Mouse (Mus musculus) hindbrain, embryonic 15.5 days (tissue): ENCODE results near the gene Brd3. TPM values are rescaled to one million over a fixed set of nuclear protein-coding genes. Genes with fewer than 3 reads are reported as not detected.

Source experiments
- ATAC-seq: fragments of 200-750 bp; cut with Nextera tagmentation; 2 replicates; pipeline ENCODE4 v1.8.0; 2017; ENCODE audit warnings: low read depth, moderate number of reproducible peaks, moderate TSS enrichment; ENCODE audit not compliant: low FRiP score
- H3K27ac ChIP-seq: fragments of 300-500 bp; sonication (generic); replicated peaks from 2 replicates; pipeline ENCODE4 v1.5.1; 2015; ENCODE audit warnings: mild to moderate bottlenecking, inconsistent platforms
- H3K27me3 ChIP-seq: fragments of 300-500 bp; sonication (generic); 2 replicates; pipeline ENCODE4 v1.6.1; 2015; ENCODE audit warnings: control low read depth, inconsistent platforms
- H3K36me3 ChIP-seq: fragments of 300-500 bp; sonication (generic); 2 replicates; pipeline ENCODE4 v1.6.1; 2015; ENCODE audit warnings: control low read depth, inconsistent platforms
- H3K4me1 ChIP-seq: fragments of 300-500 bp; sonication (generic); replicated peaks from 2 replicates; pipeline ENCODE4 v1.6.1; 2015; ENCODE audit warnings: control low read depth, inconsistent platforms
- H3K4me2 ChIP-seq: fragments of 300-500 bp; sonication (generic); 2 replicates; pipeline ENCODE4 v1.6.1; 2015; ENCODE audit warnings: moderate library complexity, mild to moderate bottlenecking, inconsistent platforms
- H3K4me3 ChIP-seq: fragments of 300-500 bp; sonication (generic); 2 replicates; pipeline ENCODE4 v1.5.1; 2015; ENCODE audit warnings: mild to moderate bottlenecking, inconsistent platforms
- H3K9ac ChIP-seq: fragments of 300-500 bp; sonication (generic); 2 replicates; pipeline ENCODE4 v1.6.1; 2015; ENCODE audit warnings: inconsistent platforms
- H3K9me3 ChIP-seq: fragments of 300-500 bp; sonication (generic); 2 replicates; pipeline ENCODE4 v1.6.1; 2016; ENCODE audit warnings: control low read depth, inconsistent platforms
- WGBS: fragments of 180-500 bp; shearing (Covaris S2); methylation state at CpG from one replicate; pipeline ENCODE4 v1.1.7; 2015; 5-methylcytosine and 5-hydroxymethylcytosine counted together
- polyA plus RNA-seq: library from polyadenylated mRNA; unstranded; fragments of >200 nt; fragmentation: Nextera tagmentation; extraction: Ambion mirVana; gene quantifications from 2 replicates; pipeline ENCODE4 v1.2.1, GENCODE M21; 2015

Gene Brd3
- polyA plus RNA-seq, 1 experiment from 2014 or later: 132 TPM

GRCm38 (mm10) chr2:27476303-27477192 lies 30.9 kb downstream of the Brd3 start:
- no peak for ATAC-seq
- Histone ChIP-seq H3K9ac (peak overlapping the region; percentile 58), H3K4me2 (peak overlapping the region; percentile 99), H3K4me1 (peaks cover 40% of the 10 kb centered on the region), H3K36me3 (no peaks in the 10 kb centered on the region), H3K4me3 (peak overlapping the region; percentile 83), H3K9me3 (no peaks in the 10 kb centered on the region), H3K27ac (peak overlapping the region; percentile 93), H3K27me3 (no peaks in the 10 kb centered on the region)
- 25% methylated on average over 11 of the region's 11 CpGs for WGBS

DNA sequence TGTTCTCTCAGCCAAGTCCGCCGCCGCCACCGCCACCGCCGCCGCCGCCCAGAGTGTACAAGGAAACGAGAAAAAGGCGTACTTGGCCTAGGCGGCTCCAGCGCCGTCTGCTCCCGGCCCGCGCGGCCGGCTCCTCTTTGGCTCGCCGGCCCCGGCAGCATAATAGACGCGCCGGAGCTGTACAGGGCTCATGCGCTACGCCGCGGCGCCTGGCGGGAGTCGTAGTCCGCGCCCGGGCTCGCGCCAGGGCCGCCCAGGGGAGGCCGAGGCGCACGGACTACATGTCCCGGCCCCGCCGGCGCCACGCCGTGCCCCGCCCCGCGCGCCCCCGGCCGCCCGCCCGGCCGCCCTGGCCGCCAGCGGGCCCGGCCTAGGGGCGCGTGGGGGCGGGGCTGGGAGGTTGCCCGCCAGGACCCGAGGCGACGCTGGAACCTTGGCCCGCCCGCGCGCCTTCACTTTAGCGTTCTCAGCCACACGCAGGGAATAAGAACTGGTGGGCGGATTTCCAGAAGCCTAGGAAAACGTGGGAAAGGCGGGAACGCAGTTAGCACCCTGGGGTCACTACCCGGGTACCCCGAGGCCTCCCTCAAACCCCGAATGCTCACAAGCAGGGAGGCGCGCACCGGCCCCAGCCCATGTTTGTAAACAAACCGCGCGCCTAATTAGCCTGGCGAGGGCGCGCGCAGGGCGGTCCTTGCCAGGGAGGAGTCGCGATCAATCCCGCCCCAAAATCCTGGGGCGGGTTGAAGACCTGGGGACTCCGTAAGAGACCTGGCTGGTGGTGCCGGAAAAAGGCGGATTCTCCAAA lies 31.8 kb downstream of the Brd3 start:
- no peaks in the 10 kb centered on the region for H3K27me3 ChIP-seq
- H3K9ac ChIP-seq: peak overlapping the region; percentile 82
- peak; percentile 99 for ATAC-seq
- peak overlapping the region; percentile 93 for H3K27ac ChIP-seq
- H3K4me1 ChIP-seq: peaks cover 48% of the 10 kb centered on the region
- H3K4me2 ChIP-seq: peak overlapping the region; percentile 99
- peak overlapping the region; percentile 83 for H3K4me3 ChIP-seq
- WGBS: under 1% methylated on average over 87 of the region's 96 CpGs
- H3K36me3 ChIP-seq: no peaks in the 10 kb centered on the region
- no peaks in the 10 kb centered on the region for H3K9me3 ChIP-seq

DNA sequence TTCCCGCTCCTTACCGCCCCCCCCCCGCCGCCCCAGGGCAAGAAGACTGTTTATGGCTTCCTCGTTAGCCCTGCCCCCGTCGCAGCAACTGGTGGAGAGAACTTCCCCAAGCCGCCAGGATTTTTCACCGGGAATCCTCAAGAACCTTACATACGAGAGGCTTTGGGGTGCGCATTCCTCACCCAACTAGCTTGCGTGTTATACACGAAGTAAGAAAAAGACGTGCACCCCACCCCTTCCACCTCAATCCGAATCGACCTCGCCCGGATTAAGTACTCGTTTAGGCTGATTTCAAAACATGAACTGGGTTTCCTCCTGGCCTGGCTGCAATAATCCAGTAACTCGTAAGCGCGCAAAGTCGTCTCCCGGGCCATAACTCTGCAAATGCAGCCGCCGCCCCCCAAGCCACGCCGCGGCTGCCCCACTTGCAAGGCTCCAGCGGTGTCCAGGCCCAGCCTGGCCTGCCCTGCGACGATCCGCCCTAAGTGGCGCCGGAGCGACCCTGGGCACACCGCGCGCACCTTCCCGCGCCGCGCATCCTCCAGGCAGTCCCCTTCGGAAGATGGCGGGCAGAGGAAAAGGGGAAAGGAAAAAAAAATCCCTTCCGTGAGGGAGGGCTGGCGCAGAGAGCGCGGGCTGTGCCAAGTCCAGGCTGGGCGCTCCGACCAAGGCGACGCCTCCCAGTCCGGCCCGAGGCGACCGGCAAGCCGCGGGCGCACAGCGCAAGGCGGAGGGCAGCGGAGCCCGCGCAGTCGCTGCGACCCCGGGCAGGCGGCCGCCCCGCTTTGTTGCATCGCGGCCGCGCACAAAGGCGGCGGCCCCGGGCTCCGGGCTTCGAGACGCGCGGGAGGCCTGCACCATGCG lies 32.6 kb downstream of the Brd3 start:
- under 1% methylated on average over 75 of the region's 84 CpGs for WGBS
- Histone ChIP-seq H3K4me3 (peak overlapping the region; percentile 83), H3K9me3 (no peaks in the 10 kb centered on the region), H3K27me3 (no peaks in the 10 kb centered on the region), H3K27ac (peak overlapping the region; percentile 93), H3K36me3 (no peaks in the 10 kb centered on the region), H3K9ac (peak overlapping the region; percentile 82), H3K4me2 (peak overlapping the region; percentile 99), H3K4me1 (peaks cover 57% of the 10 kb centered on the region)
- ATAC-seq: peak; percentile 51

DNA sequence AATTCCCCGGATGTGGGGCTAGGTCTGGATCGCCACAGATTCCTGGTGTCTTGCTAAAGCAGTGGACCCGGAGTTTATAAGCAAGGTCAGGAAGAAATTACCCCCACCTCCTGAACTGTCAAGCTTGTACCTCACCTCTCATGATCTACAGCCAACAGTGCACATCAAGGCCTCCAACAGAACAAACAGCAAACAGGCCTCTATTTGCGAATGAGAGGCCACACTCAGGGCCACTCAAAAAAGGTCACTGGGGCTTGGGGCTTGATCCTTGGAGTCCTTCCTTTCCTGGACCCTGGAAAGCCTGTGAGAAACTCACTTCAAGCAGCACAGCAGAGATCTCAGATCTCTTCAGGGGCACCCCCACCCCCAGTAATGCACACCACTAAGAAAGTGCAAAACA lies 33.6 kb downstream of the Brd3 start:
- no peaks in the 10 kb centered on the region for H3K36me3 ChIP-seq
- no peak for ATAC-seq
- peaks cover 66% of the 10 kb centered on the region for H3K4me1 ChIP-seq
- whole genome bisulfite sequencing: 31% methylated on average over 4 of the region's 4 CpGs
- peak overlapping the region; percentile 82 for H3K9ac ChIP-seq
- no peaks in the 10 kb centered on the region for H3K9me3 ChIP-seq
- peak overlapping the region; percentile 99 for H3K4me2 ChIP-seq
- no peaks in the 10 kb centered on the region for H3K27me3 ChIP-seq
- peak overlapping the region; percentile 83 for H3K4me3 ChIP-seq
- no peak overlapping the region for H3K27ac ChIP-seq

DNA sequence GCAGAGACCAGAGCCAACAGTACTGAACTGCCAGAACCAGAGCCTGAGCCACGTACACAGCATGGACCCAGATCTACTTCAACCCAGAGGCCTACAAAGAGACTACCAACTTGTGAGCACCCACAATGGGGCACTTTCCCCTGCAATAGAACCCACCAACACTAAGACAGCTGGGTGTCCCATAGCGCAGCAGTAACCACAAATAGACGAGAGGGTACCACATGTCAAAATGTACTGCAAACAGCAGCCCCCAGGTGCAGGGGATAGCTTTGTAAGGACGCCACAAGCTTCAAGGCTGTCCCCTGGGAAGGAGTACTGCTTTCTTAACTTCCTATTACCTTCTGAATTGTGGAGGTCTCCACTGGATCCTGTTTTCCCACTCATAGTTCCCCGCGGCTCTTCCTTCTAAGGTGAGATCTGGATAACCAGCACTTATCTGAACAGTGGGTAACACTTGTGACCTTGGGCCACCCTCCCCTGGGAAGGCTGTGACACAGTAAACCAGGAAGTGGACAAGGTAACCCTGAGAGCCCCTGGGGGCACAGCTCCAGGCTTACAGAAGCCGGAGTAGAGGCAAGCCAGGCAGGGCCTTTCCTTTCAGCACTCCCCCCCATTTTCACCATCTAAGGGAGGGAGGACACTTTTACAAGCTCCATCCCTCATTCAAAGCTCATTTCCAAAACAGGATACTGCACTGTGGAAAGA lies 34.2 kb downstream of the Brd3 start:
- H3K27ac ChIP-seq: no peak overlapping the region
- H3K9me3 ChIP-seq: no peaks in the 10 kb centered on the region
- H3K36me3 ChIP-seq: no peaks in the 10 kb centered on the region
- 70% methylated on average over 7 of the region's 7 CpGs for WGBS
- peak overlapping the region; percentile 83 for H3K4me3 ChIP-seq
- peak overlapping the region; percentile 99 for H3K4me2 ChIP-seq
- H3K4me1 ChIP-seq: peaks cover 67% of the 10 kb centered on the region
- peak overlapping the region; percentile 82; the same call in 1 of the 2 replicates for H3K9ac ChIP-seq
- no peak for ATAC-seq
- H3K27me3 ChIP-seq: no peaks in the 10 kb centered on the region

DNA sequence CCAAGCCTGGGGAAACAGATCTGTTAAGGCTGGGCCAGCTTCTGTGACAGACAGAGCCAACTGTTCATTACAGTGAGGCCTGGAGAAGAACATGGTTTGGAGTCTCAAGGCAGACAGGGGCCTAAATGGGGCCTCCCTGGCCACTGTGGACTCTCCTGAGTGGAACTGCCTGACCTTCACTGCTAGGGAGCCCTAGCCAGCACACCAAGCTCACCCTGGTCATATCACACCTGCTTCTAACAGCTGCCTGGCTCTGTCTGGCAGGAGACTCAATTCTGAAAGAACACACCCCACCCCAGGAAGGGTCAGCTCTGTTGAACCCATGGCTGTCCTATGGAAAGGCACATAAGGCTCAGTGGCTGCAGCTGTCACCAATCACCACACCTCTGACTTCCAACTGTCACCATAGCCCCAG lies 36.3 kb downstream of the Brd3 start:
- Histone ChIP-seq H3K9ac (no peak overlapping the region), H3K36me3 (no peaks in the 10 kb centered on the region), H3K9me3 (no peaks in the 10 kb centered on the region), H3K27ac (no peak overlapping the region), H3K27me3 (no peaks in the 10 kb centered on the region), H3K4me2 (no peak overlapping the region), H3K4me1 (peaks cover 63% of the 10 kb centered on the region), H3K4me3 (no peak overlapping the region)
- ATAC-seq: no peak

DNA sequence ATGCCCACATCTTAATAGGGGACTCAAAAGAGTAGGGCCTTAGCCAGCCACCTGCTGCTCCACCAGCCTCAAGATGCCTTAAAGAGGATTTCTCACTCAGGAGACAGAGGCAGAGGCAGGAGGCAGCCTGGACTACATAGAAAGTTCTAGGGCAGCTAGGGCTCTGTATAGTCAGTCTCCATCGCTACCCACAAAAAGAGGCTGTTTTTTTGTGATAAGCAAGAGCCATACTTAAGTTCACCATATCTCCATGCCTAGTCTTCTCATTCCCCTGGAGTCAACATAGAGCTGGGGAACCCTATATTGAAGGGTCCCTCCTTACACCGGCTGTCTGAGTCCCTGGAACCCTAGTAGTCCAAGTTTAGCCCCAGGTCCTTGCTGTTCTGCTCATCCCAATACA lies 36.9 kb downstream of the Brd3 start:
- peaks cover 61% of the 10 kb centered on the region for H3K4me1 ChIP-seq
- no peak for ATAC-seq
- no peak overlapping the region for H3K27ac ChIP-seq
- 94% methylated on average over 2 of the region's 2 CpGs for WGBS
- peaks cover 3% of the 10 kb centered on the region; the same call in 1 of the 2 replicates for H3K36me3 ChIP-seq
- H3K9ac ChIP-seq: no peak overlapping the region
- H3K4me3 ChIP-seq: no peak overlapping the region
- no peaks in the 10 kb centered on the region for H3K27me3 ChIP-seq
- H3K4me2 ChIP-seq: no peak overlapping the region
- no peaks in the 10 kb centered on the region for H3K9me3 ChIP-seq

GRCm38 (mm10) chr2:27469991-27470355 lies 37.5 kb downstream of the Brd3 start:
- no peak overlapping the region for H3K27ac ChIP-seq
- H3K4me3 ChIP-seq: no peak overlapping the region
- WGBS: 84% methylated on average over 3 of the region's 3 CpGs
- peaks cover 61% of the 10 kb centered on the region for H3K4me1 ChIP-seq
- H3K27me3 ChIP-seq: no peaks in the 10 kb centered on the region
- no peaks in the 10 kb centered on the region for H3K9me3 ChIP-seq
- no peak overlapping the region for H3K9ac ChIP-seq
- ATAC-seq: no peak
- no peak overlapping the region for H3K4me2 ChIP-seq
- H3K36me3 ChIP-seq: peaks cover 6% of the 10 kb centered on the region; the same call in 1 of the 2 replicates

- Histone ChIP-seq H3K4me2 (no peak overlapping the region), H3K4me3 (no peak overlapping the region), H3K27ac (no peak overlapping the region), H3K27me3 (no peaks in the 10 kb centered on the region), H3K4me1 (peaks cover 60% of the 10 kb centered on the region), H3K36me3 (peaks cover 6% of the 10 kb centered on the region; the same call in 1 of the 2 replicates), H3K9ac (no peak overlapping the region), H3K9me3 (no peaks in the 10 kb centered on the region)
- 83% methylated on average over 4 of the region's 4 CpGs for WGBS
- no peak for ATAC-seq
Observed at GRCm38 (mm10) chr2:27469292-27469990, 38.0 kb downstream of the Brd3 start.

- 94% methylated on average over 4 of the region's 4 CpGs for WGBS
- ATAC-seq: no peak
- Histone ChIP-seq H3K36me3 (peaks cover 62% of the 10 kb centered on the region), H3K4me2 (no peak overlapping the region), H3K27ac (no peak overlapping the region), H3K4me1 (0 out of 2 replicates have a peak, but pooled peaks cover 4% of the 10 kb centered on the region), H3K9me3 (no peaks in the 10 kb centered on the region), H3K27me3 (no peaks in the 10 kb centered on the region), H3K9ac (no peak overlapping the region), H3K4me3 (no peak overlapping the region)
Observed at GRCm38 (mm10) chr2:27462901-27463300, 44.6 kb downstream of the Brd3 start.
